Mouse (Mus musculus) kidney, embryonic 16.5 days (tissue): Measurements from ENCODE around the gene A3galt2. TPM values are rescaled to one million over a fixed set of nuclear protein-coding genes. Genes with fewer than 3 reads are reported as not detected.

ENCODE experiments used
- polyA plus RNA-seq: library from polyadenylated mRNA; unstranded; fragments of >200 nt; fragmentation: Nextera tagmentation; extraction: Ambion mirVana; gene quantifications from 2 replicates; pipeline ENCODE4 v1.2.1, GENCODE M21; 2015

A3galt2 gene
- polyA plus RNA-seq, 1 experiment from 2014 or later: 0.24 TPM

Other genes with a start within 250 kb of the A3galt2 start
- gene Zscan20, start 145.3 kb upstream of the A3galt2 start, polyA plus RNA-seq: 4.8 and 6.6 TPM in 2 replicates
- gene Tlr12, start 136.7 kb upstream of the A3galt2 start, polyA plus RNA-seq: 3.5 and 4.3 TPM in 2 replicates
- gene Phc2, start 100.7 kb upstream of the A3galt2 start, polyA plus RNA-seq: 19.4 and 21.4 TPM in 2 replicates
- gene Zfp362, start 50.7 kb downstream of the A3galt2 start, polyA plus RNA-seq: 46.1 and 47.5 TPM in 2 replicates
- 6.4 and 7.2 TPM in 2 replicates for gene Trim62, start 128.2 kb downstream of the A3galt2 start, polyA plus RNA-seq
- gene Azin2, start 207.1 kb downstream of the A3galt2 start, polyA plus RNA-seq: 21.7 and 26.3 TPM in 2 replicates
- gene Ak2, start 236.6 kb downstream of the A3galt2 start, polyA plus RNA-seq: 226 and 238 TPM in 2 replicates